Mouse (Mus musculus) megakaryocyte, embryonic 14.5 days (primary cell): ENCODE measurements around the gene Cysrt1.

ENCODE experiments used
- FLI1 ChIP-seq: IDR thresholded peaks from 2 replicates; pipeline ENCODE4 v1.6.1; 2012; ENCODE audit warnings: low read length, inconsistent platforms, mixed read lengths
- GATA1 ChIP-seq: IDR thresholded peaks from 3 replicates; pipeline ENCODE4 v1.6.1; 2012; ENCODE audit warnings: mixed read lengths, low read length, inconsistent platforms, borderline replicate concordance

GRCm38 (mm10) chr2:25262795-25263622, 20.8 kb upstream of the Cysrt1 start:
- TF ChIP-seq GATA1 = no peak
- TF ChIP-seq FLI1 = no peak
